Mouse (Mus musculus) adrenal gland, postnatal 10 days (tissue): ENCODE data around the gene Ctdsp1. TPM values are rescaled to one million over a fixed set of nuclear protein-coding genes. Genes with fewer than 3 reads are reported as not detected.
A peak's percentile ranks its signal among the peaks of the same experiment; 100 is the strongest.

Source experiments
- microRNA-seq: library from miRNA; unstranded; fragments of <30 nt; microRNA quantifications from one replicate; pipeline ENCODE4 v1.2.0, GENCODE M21; 2021
- total RNA-seq, 2 experiments: library from RNA; stranded (reverse); gene quantifications; 2 replicates each; pipeline ENCODE4 v1.2.3; 2021

Gene Ctdsp1
- total RNA-seq, 2 experiments from 2014 or later: 132 to 142 TPM

Small RNAs within 50 kb of the gene (microRNA-seq; reads per million reads assigned to microRNA genes)
- gene Mir26b: 23,450 reads per million, percentile 97 among the genes with 10 or more reads in this experiment

Other genes starting within 250 kb of the Ctdsp1 start
- 1 to 10 TPM in 1 of 2 experiments, under 1 TPM in 1; 0.48 to 1.6 TPM for gene Cxcr2, start 237.5 kb upstream of the Ctdsp1 start, total RNA-seq
- not detected for gene Cxcr1, start 196.9 kb upstream of the Ctdsp1 start, total RNA-seq
- gene Arpc2, start 155.4 kb upstream of the Ctdsp1 start, total RNA-seq: 100 to 1,000 TPM; 186 TPM
- under 1 TPM in 1 of 2 experiments, not detected in 1; 0.24 TPM for gene Gpbar1, start 113.0 kb upstream of the Ctdsp1 start, total RNA-seq
- 100 to 1,000 TPM; 151 to 159 TPM for gene Aamp, start 106.8 kb upstream of the Ctdsp1 start, total RNA-seq
- 100 to 1,000 TPM; 116 to 139 TPM for gene Pnkd, start 106.6 kb upstream of the Ctdsp1 start, total RNA-seq
- gene Tmbim1, start 85.9 kb upstream of the Ctdsp1 start, total RNA-seq: 10 to 100 TPM; 63.6 to 68.8 TPM
- under 1 TPM; 0.33 to 0.45 TPM for gene Catip, start 29.4 kb upstream of the Ctdsp1 start, total RNA-seq
- 1 to 10 TPM; 8.2 to 8.9 TPM for gene Slc11a1, start 16.3 kb upstream of the Ctdsp1 start, total RNA-seq
- gene Vil1, start 17.9 kb downstream of the Ctdsp1 start, total RNA-seq: 1 to 10 TPM; 2.6 to 2.9 TPM
- 10 to 100 TPM; 31.7 to 35.0 TPM for gene Cnot9, start 114.5 kb downstream of the Ctdsp1 start, total RNA-seq
- gene Plcd4, start 151.4 kb downstream of the Ctdsp1 start, total RNA-seq: 1 to 10 TPM in 1 of 2 experiments, under 1 TPM in 1; 0.99 to 2.0 TPM
- 10 to 100 TPM; 18.8 to 20.4 TPM for gene Usp37, start 152.8 kb downstream of the Ctdsp1 start, total RNA-seq
- gene Zfp142, start 196.7 kb downstream of the Ctdsp1 start, total RNA-seq: 10 to 100 TPM; 11.6 to 15.3 TPM
- gene Bcs1l, start 196.8 kb downstream of the Ctdsp1 start, total RNA-seq: 10 to 100 TPM; 29.1 to 38.2 TPM
- gene Rnf25, start 209.9 kb downstream of the Ctdsp1 start, total RNA-seq: 10 to 100 TPM; 45.5 to 46.0 TPM
- 1 to 10 TPM; 2.8 to 3.2 TPM for gene Stk36, start 209.9 kb downstream of the Ctdsp1 start, total RNA-seq